Mouse (Mus musculus): ENCODE measurements around the gene Adamts14.

Adamts14 gene

DNA sequence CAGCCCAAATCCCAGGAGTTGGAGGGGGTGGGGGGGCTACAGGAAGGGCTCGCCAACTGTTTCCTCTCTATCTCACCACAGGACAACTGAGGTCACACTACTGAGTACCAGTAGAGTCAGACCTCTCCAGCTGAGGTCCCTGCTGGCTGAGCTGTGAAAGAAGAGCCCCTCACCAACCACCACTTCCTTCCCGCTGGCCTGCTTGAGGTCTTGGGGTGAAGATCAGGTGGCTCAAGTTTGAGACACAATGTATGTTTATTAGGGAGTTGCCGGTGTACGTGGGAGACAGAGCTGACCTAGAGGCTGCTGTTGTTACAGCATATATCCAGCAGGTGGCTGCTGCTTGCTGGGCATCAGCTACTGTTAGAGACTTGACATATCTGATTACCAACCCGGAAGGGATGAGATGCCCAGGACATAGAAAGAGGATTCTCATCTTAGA is 2.5 kb upstream of the Adamts14 start:
- in situ Hi-C loops (cut with MseI, MboI), result no loop called here

DNA sequence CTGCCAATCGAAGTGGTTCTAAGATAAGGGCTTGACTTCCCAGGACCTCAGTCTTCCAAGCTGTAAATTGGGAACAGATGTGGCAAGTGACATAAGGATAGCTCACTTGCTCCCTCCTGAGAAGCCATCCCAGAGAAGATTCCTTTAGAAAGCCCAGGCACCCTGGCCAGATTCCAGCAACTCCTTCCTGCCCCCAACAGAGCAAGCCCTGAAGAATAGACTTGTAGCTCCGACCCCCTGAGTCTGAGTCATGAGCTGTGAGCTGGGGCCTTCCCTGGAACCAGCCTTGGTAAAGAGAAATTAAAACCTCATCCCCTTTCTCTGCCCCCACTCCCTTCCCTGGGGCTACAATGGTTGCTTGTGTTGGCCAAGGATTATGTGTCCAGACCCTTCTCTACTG is 1.3 kb upstream of the Adamts14 start:
- in situ Hi-C loops (cut with MseI, MboI), result no loop called here

DNA sequence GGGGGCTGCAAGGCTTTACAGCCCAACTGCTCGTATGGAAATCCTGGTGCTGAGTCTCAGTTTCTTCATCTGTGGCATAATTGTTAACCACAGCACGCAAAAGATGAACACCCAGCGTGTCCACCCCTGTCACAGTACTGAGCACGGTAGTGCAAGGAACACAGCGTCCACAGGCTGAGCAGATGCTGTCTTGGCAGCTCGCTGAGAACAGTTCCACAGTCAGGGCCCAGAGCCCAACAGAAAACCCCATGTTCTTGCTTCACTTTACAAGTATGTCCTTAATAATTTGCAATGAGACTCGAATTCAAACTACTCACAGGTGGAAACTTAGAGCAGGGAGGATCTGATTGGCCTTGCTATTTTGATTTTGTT is 592 bp upstream of the Adamts14 start:
- in situ Hi-C loops (cut with MseI, MboI), result no loop called here

- in situ Hi-C loops (cut with MseI, MboI), result no loop called here
Measured at GRCm38 (mm10) chr10:61272631-61273030, 607 bp downstream of the Adamts14 start.

- in situ Hi-C loops (cut with MseI, MboI), result no loop called here
Measured at GRCm38 (mm10) chr10:61272089-61272626, 1.1 kb downstream of the Adamts14 start.

- in situ Hi-C loops (cut with MseI, MboI), result no loop called here
Measured at GRCm38 (mm10) chr10:61267378-61267777, 5.9 kb downstream of the Adamts14 start.

- in situ Hi-C loops (cut with MseI, MboI), result no loop called here
Measured at GRCm38 (mm10) chr10:61263606-61264005, 9.6 kb downstream of the Adamts14 start.

GRCm38 (mm10) chr10:61261229-61262156 is 11.7 kb downstream of the Adamts14 start:
- in situ Hi-C loops (cut with MseI, MboI), result no loop called here

- in situ Hi-C loops (cut with MseI, MboI), result no loop called here
Measured at GRCm38 (mm10) chr10:61258131-61258530, 15.1 kb downstream of the Adamts14 start.

DNA sequence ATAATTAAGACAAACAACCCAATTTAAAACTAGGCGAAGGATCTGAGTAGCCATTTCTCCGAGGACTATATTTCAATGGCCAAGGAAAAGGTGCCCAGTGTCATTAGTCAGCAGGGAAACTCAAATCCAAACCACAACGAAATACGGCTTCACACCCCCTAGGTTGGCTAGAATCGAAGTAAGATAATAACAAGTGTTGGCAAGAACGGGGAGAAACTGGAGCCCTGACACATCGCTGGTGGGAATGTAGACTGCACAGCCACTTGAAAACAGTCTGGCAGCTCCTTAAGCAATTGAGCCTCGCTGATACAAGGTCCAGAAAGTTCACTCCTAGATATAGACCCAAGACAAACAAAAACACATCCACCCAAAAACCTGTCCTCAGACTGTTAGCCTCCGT is 16.6 kb downstream of the Adamts14 start:
- in situ Hi-C loops (cut with MseI, MboI), result no loop called here

- in situ Hi-C loops (cut with MseI, MboI), result no loop called here
Measured at GRCm38 (mm10) chr10:61255190-61255589, 18.0 kb downstream of the Adamts14 start.

- in situ Hi-C loops (cut with MseI, MboI), result no loop called here
Measured at GRCm38 (mm10) chr10:61254761-61255160, 18.5 kb downstream of the Adamts14 start.

GRCm38 (mm10) chr10:61249951-61250350 is 23.3 kb downstream of the Adamts14 start:
- in situ Hi-C loops (cut with MseI, MboI), result no loop called here

DNA sequence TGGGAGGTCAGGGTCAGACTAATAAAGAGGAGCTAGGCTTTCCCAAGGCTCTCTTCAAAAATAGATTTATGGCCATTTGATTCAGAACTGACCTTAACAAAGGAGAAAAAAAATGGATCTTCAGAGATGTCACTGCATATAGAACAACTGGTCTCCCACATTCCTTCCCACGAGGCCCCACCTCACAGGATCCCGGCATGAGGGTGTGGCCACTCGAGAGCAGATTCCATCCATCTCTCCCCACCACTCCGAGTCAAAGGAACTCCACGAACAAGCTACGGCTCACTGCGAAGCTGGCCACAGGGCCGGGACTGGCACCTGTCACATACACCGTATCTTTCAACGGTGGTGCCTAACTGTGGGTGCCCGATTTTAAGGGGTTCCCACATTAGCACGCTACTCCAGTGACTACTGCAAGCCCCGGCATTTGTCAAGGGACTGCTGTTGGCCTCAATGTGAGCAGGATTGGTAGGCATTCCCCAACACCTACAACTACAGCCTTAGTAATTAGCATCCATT is 24.6 kb downstream of the Adamts14 start:
- in situ Hi-C loops (cut with MseI, MboI), result no loop called here

DNA sequence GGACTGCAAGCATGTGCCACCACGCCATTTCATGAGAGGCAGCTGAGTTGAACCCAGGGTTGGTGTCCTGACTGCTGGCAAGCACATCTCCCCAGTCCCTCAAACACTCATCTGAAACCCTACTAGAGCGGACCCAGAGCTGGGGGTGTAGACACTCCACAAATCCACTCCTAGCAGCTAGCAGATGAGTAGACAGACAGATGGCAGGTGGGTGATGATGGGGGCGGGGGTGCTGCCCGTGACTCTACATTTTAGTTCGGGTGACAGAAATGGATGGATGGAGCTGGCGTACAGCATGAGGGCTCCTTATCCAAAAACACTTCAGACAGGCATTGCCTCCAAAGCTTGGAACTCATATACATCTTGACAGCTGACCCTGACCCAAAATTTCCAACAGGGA is 26.9 kb downstream of the Adamts14 start:
- in situ Hi-C loops (cut with MseI, MboI), result no loop called here

- in situ Hi-C loops (cut with MseI, MboI), result no loop called here
Measured at GRCm38 (mm10) chr10:61241961-61242421, 31.2 kb downstream of the Adamts14 start.

GRCm38 (mm10) chr10:61240108-61240920 is 32.9 kb downstream of the Adamts14 start:
- in situ Hi-C loops (cut with MseI, MboI), result no loop called here

- in situ Hi-C loops (cut with MseI, MboI), result no loop called here
Measured at GRCm38 (mm10) chr10:61237391-61237785, 35.9 kb downstream of the Adamts14 start.

- in situ Hi-C loops (cut with MseI, MboI), result no loop called here
Measured at GRCm38 (mm10) chr10:61236683-61237390, 36.4 kb downstream of the Adamts14 start.

GRCm38 (mm10) chr10:61235677-61236267 is 37.5 kb downstream of the Adamts14 start:
- in situ Hi-C loops (cut with MseI, MboI), result no loop called here

- in situ Hi-C loops (cut with MseI, MboI), result no loop called here
Measured at GRCm38 (mm10) chr10:61234319-61234718, 38.9 kb downstream of the Adamts14 start.
